Mouse (Mus musculus) kidney, adult 2 months (tissue): ENCODE measurements around the gene Prf1. TPM values are rescaled to one million over a fixed set of nuclear protein-coding genes. Genes with fewer than 3 reads are reported as not detected.

Experiments used
- DNase-seq: peaks from one replicate; pipeline ENCODE4 v3.0.0; 2021
- H3K27ac ChIP-seq: fragments of 200-500 bp; 2 replicates; pipeline ENCODE4 v1.5.1; 2012; ENCODE audit warnings: low read depth, low read length, control low read depth, inconsistent platforms; ENCODE audit not compliant: insufficient read depth
- H3K27me3 ChIP-seq: fragments of 200-500 bp; replicated peaks from 2 replicates; pipeline ENCODE4 v1.6.1; 2012; ENCODE audit warnings: mild to moderate bottlenecking, moderate library complexity, low read length, inconsistent platforms; ENCODE audit not compliant: control insufficient read depth, insufficient read depth
- H3K36me3 ChIP-seq: fragments of 200-500 bp; 2 replicates; pipeline ENCODE4 v1.6.1; 2012; ENCODE audit warnings: mild to moderate bottlenecking, moderate library complexity, low read length, inconsistent platforms; ENCODE audit not compliant: control insufficient read depth, insufficient read depth
- H3K4me1 ChIP-seq: fragments of 200-500 bp; 2 replicates; pipeline ENCODE4 v1.6.1; 2011; ENCODE audit warnings: low read length; ENCODE audit not compliant: control insufficient read depth, insufficient read depth
- H3K4me3 ChIP-seq: fragments of 200-500 bp; 2 replicates; pipeline ENCODE4 v1.5.1; 2011; ENCODE audit warnings: mild to moderate bottlenecking, low read depth, low read length, control low read depth; ENCODE audit not compliant: insufficient read depth
- CTCF ChIP-seq: fragments of 200-500 bp; conservative IDR thresholded peaks from 2 replicates; pipeline ENCODE4 v1.5.1; 2011; ENCODE audit warnings: low read depth, mild to moderate bottlenecking, control low read depth, low read length, moderate library complexity, mixed read lengths; ENCODE audit not compliant: insufficient read depth, insufficient read length
- POLR2A ChIP-seq: fragments of 200-500 bp; IDR thresholded peaks from one replicate; pipeline ENCODE4 v1.6.1; 2011; ENCODE audit warnings: low read depth, low read length, control low read depth
- WGBS: fragments of 180-500 bp; shearing (Covaris S2); methylation state at CpG from one replicate; pipeline ENCODE4 v1.1.7; 2018; 5-methylcytosine and 5-hydroxymethylcytosine counted together
- polyA plus RNA-seq: library from polyadenylated mRNA; depleted of rRNA; stranded (reverse); fragments of >200 nt; gene quantifications from 2 replicates; pipeline ENCODE4 v1.2.3, GENCODE M21; 2012

Gene Prf1
- polyA plus RNA-seq, 1 experiment = 1.5 TPM

DNA sequence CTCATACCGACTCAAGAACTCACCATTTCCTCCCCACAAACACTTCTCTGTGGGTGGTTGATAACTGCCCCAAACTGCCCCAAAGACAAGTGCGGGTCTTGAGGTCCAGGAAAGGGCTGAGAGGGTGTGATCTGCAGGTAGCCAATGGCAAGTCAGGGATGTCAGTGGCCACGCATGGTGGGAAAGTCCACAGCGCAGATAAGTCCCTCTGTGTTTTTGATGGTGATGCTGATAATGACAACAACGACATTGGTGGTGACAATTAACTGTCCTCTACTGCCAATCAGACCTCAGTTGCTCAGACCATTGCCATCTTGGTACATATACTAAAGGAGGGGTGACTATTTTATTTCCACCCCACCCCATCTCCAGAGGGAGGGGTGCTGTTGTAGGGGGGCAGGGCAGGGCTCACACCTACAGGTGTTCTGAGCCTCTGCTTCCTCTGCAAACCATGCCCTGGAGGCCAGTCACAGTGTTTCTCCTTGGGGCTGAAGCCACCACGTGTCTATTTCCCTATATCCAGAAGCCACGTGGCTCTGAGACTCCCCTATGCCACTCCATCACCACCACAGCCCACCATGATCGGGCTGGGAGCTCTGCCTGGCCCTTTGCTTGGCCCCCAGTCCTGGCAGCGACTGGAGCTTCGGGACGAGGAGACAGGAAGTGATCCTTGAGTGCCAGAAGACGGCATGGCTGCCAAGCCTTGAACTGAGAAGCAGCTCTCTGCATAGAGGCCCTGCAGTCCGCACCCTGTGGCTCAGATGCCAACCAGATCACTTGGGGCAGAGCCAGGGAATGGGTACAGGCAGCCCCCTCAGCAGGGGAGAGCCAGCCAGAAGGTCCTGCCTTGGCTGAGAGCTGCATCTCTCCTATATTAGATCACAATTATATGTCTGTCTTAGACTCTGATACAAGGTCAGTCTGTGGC lies 36.1 kb upstream of the Prf1 start:
- H3K4me3 ChIP-seq = no peak overlapping the region
- H3K27ac ChIP-seq = no peak overlapping the region
- TF ChIP-seq CTCF (no peak), POLR2A (no peak)
- DNase-seq = no peak
- no peaks in the 10 kb centered on the region for H3K36me3 ChIP-seq
- 65% methylated on average over 13 of the region's 13 CpGs for WGBS
- no peaks in the 10 kb centered on the region for H3K4me1 ChIP-seq
- H3K27me3 ChIP-seq = no peaks in the 10 kb centered on the region

DNA sequence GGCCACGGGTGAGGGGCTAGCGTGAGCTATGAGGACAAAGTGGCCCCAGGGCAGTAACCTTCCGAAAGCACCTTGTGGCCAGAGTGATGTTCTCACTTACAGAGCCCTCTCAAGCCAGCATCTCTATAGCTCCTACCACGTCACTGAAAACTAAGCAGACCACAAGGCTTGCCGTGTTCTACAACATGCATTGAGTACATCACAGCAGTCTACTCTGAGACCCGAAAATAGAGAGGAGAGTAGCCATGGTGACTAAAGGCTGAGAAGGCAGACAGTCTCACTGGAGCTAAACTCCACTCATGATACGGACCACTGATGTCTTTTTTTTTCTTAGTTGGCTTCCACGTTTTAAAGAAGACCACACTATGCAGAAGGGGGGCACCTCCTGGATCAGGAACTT lies 34.0 kb upstream of the Prf1 start:
- 85% methylated on average over 8 of the region's 8 CpGs for WGBS
- Histone ChIP-seq H3K4me3 (no peak overlapping the region), H3K36me3 (no peaks in the 10 kb centered on the region), H3K27me3 (no peaks in the 10 kb centered on the region), H3K27ac (no peak overlapping the region), H3K4me1 (no peaks in the 10 kb centered on the region)
- TF ChIP-seq CTCF (no peak), POLR2A (no peak)
- no peak for DNase-seq

DNA sequence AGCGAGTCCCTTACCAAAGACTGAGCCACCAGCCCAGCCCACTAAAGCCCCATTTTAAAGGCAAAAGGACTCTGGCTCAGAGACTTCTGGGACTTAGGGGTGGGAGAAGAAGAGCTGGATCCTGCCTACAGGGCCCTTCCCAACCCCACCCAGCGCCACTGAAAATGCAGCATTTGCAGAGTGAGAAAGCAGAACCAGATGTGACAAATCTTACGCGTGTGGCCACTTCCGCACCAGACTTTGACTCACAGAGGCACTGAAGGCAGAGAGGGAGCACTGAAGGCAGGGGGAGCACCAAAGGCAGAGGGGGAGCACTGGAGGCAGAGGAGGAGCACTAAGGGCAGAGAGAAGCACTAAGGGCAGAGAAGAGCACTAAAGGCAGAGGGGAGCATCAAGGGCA lies 30.3 kb upstream of the Prf1 start:
- Histone ChIP-seq H3K36me3 (no peaks in the 10 kb centered on the region), H3K27me3 (no peaks in the 10 kb centered on the region), H3K4me3 (no peak overlapping the region), H3K4me1 (no peaks in the 10 kb centered on the region), H3K27ac (no peak overlapping the region)
- TF ChIP-seq POLR2A (no peak), CTCF (no peak)
- DNase-seq = no peak
- 91% methylated on average over 5 of the region's 5 CpGs for WGBS

DNA sequence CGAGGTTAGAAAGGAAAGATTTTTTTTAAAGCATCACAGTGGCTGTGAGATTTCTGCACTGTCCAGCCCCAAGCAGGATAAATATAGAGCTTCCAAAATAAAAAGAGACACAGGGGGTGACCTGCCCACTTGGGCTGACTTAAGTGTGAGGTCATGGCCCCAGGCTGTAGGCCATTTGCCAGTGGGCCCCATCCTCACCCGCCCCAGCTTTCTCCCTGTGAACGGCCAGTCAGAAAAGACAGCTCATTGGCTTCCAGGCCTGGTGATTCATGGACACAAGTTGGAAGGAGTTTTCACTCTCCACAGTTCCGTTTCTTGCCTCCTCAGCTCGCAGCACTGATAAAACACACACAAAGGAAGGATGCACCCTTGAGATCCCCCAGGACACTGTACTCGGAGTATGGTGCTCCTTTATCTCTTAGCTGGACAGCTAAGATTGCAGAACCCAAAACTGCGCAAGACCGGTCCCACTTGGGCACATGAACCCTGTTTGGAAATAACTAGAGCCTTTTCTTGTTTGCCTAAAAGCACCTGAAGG lies 25.5 kb upstream of the Prf1 start:
- no peaks in the 10 kb centered on the region for H3K27me3 ChIP-seq
- H3K4me3 ChIP-seq = no peak overlapping the region; the same call in 1 of the 2 replicates
- no peaks in the 10 kb centered on the region for H3K36me3 ChIP-seq
- TF ChIP-seq CTCF (no peak), POLR2A (no peak)
- no peak for DNase-seq
- no peak overlapping the region for H3K27ac ChIP-seq
- no peaks in the 10 kb centered on the region for H3K4me1 ChIP-seq
- WGBS = 59% methylated on average over 8 of the region's 8 CpGs

DNA sequence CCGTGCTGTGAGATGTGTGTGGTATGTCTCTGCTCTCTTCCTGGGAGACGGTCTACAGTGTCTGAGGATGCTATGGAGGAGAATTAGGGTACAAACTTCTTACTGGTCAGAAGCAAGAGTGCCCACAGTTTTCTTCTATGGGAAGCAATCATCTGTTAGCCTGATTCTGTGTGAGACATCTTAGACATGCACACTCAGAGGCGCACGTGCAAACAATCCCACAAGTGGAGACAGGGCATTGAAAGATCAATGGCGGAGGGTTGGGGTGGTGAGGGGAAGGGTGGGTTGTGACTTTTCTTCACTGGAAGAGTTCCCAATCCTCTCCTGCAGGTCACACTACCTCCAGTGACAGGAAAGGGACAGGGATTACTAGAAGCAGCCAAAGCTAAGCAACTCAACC lies 25.0 kb upstream of the Prf1 start:
- no peak for DNase-seq
- H3K4me3 ChIP-seq = peak overlapping the region; percentile 39; the same call in 1 of the 2 replicates
- no peaks in the 10 kb centered on the region for H3K27me3 ChIP-seq
- H3K4me1 ChIP-seq = no peaks in the 10 kb centered on the region
- no peak overlapping the region for H3K27ac ChIP-seq
- WGBS = 67% methylated on average over 5 of the region's 5 CpGs
- H3K36me3 ChIP-seq = no peaks in the 10 kb centered on the region
- TF ChIP-seq POLR2A (no peak), CTCF (no peak)

DNA sequence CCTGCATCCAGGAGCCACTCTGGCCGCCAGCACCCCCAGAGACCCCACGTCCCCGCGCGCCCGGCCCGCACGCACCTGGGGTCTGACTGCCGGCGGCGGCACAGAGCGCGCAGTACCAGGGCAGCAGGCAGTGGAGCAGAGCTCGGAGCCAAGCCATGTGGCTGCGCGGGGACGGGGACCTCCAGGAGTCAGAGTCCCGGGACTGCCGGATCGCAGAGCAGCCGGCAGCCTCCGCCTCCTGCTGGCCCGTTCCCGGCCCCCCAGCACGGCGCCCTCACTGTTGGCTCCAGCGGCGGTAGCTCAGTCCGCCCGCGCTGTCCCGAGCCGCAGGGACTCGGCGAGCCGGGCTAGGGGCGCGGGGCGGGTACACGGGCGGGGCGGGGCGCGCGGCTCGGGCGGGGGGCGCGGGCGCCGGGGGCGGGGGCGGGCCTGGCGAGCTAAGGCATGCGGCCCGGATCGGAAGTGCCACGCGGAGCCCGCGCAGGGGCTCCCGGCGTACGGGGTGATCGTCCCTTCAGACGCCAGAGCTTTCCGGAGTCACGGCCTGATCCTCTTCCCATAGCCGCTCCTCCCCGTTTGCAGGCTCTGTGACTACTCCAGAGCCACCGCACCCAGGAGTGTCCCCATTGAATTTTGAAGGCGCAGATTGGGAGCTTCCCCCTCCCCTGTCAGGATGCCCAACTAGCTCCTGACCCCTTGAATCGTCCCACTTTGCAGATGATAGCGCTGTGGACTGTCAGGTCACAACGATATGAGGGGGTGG lies 24.4 kb upstream of the Prf1 start, which contains the start of gene Adamts14:
Gene Adamts14 (minus strand): TSS at position 358 of the 763 bp plus-strand sequence.
- DNase-seq = peak; percentile 34
- H3K27me3 ChIP-seq = no peaks in the 10 kb centered on the region
- peak within 1 kb of the TSS; percentile 39 for H3K4me3 ChIP-seq
- 2% methylated on average over 57 of the region's 75 CpGs for WGBS
- H3K36me3 ChIP-seq = no peaks in the 10 kb centered on the region
- TF ChIP-seq CTCF (no peak), POLR2A (no peak)
- H3K4me1 ChIP-seq = no peaks in the 10 kb centered on the region
- 0 out of 2 replicates have a peak within 1 kb of the TSS, but pooled peaks have one; percentile 1 for H3K27ac ChIP-seq
